Mouse (Mus musculus): Measurements from ENCODE around the gene Calm4.
"Not testable (repeated sequence)": the region's sequence is repeated elsewhere in the genome, so short reads cannot be mapped to it uniquely, and the experiment has no call there.

Gene Calm4

GRCm38 (mm10) chr13:3837312-3837807 lies at the start of gene Calm4:
Gene Calm4, plus strand, starts transcription at chr13:3837757.
- DNase-seq: not testable (repeated sequence)

GRCm38 (mm10) chr13:3788588-3788987 lies 49.0 kb upstream of the Calm4 start:
- DNase-seq: no peak

GRCm38 (mm10) chr13:3789531-3789930 lies 48.0 kb upstream of the Calm4 start:
- no peak for DNase-seq

GRCm38 (mm10) chr13:3796649-3797048 lies 40.9 kb upstream of the Calm4 start:
- no peak for DNase-seq

- DNase-seq: no peak
These were observed 38.8 kb upstream of the Calm4 start for GRCm38 (mm10) chr13:3798751-3799150.

- DNase-seq: no peak
These were observed 38.2 kb upstream of the Calm4 start for GRCm38 (mm10) chr13:3799386-3799785.

- DNase-seq: no peak
These were observed 33.4 kb upstream of the Calm4 start, which contains the start of gene Calml3 for GRCm38 (mm10) chr13:3804186-3804585. Gene Calml3, minus strand, starts transcription at chr13:3804316.

- no peak for DNase-seq
These were observed 32.4 kb upstream of the Calm4 start for GRCm38 (mm10) chr13:3805132-3805531.

GRCm38 (mm10) chr13:3805638-3806037 lies 31.9 kb upstream of the Calm4 start:
- no peak for DNase-seq

- no peak for DNase-seq
These were observed 30.3 kb upstream of the Calm4 start for GRCm38 (mm10) chr13:3807131-3807827.

GRCm38 (mm10) chr13:3818012-3818739 lies 19.4 kb upstream of the Calm4 start:
- DNase-seq: no peak

GRCm38 (mm10) chr13:3818740-3819076 lies 18.8 kb upstream of the Calm4 start:
- DNase-seq: no peak

GRCm38 (mm10) chr13:3822105-3822504 lies 15.5 kb upstream of the Calm4 start:
- no peak for DNase-seq

- DNase-seq: no peak
These were observed 11.8 kb upstream of the Calm4 start for GRCm38 (mm10) chr13:3825726-3826125.

GRCm38 (mm10) chr13:3831546-3831945 lies 6.0 kb upstream of the Calm4 start:
- DNase-seq: no peak

- no peak for DNase-seq
These were observed 5.6 kb upstream of the Calm4 start for GRCm38 (mm10) chr13:3831994-3832393.

- no peak for DNase-seq
These were observed 5.1 kb upstream of the Calm4 start for GRCm38 (mm10) chr13:3832450-3832849.

GRCm38 (mm10) chr13:3833644-3834043 lies 3.9 kb upstream of the Calm4 start:
- DNase-seq: not testable (repeated sequence)

- DNase-seq: not testable (repeated sequence)
These were observed 3.1 kb downstream of the Calm4 start for GRCm38 (mm10) chr13:3840662-3841061.

- DNase-seq: no peak
These were observed 12.8 kb downstream of the Calm4 start for GRCm38 (mm10) chr13:3850330-3850729.

- DNase-seq: not testable (repeated sequence)
These were observed 16.2 kb downstream of the Calm4 start, which contains the start of gene Calm5 for GRCm38 (mm10) chr13:3853648-3854333. Gene Calm5, plus strand, starts transcription at chr13:3854173.

- no peak for DNase-seq
These were observed 17.3 kb downstream of the Calm4 start for GRCm38 (mm10) chr13:3854856-3855255.

- no peak for DNase-seq
These were observed 18.7 kb downstream of the Calm4 start for GRCm38 (mm10) chr13:3856252-3856651.

- no peak for DNase-seq
These were observed 23.7 kb downstream of the Calm4 start for GRCm38 (mm10) chr13:3861251-3861650.

All from right cerebral cortex, postnatal 14 days (tissue).